Mouse (Mus musculus): Measurements from ENCODE around the gene Tradd.

The Tradd gene

GRCm38 (mm10) chr8:105270101-105270915 is 5.9 kb upstream of the Tradd start:
- DNase-seq (ENCODE audit: low spot score): peak; percentile 4

- DNase-seq (ENCODE audit: low spot score): peak; percentile 31
Measured at GRCm38 (mm10) chr8:105269461-105269947, 5.1 kb upstream of the Tradd start, which contains the start of gene Hsf4. Gene Hsf4 (plus strand): TSS chr8:105269801.

GRCm38 (mm10) chr8:105269075-105269458 is 4.7 kb upstream of the Tradd start:
- no peak for DNase-seq (ENCODE audit: low spot score)

GRCm38 (mm10) chr8:105268342-105269074 is 4.1 kb upstream of the Tradd start:
- peak; percentile 45 for DNase-seq (ENCODE audit: low spot score)

- no peak for DNase-seq (ENCODE audit: low spot score)
Measured at GRCm38 (mm10) chr8:105266775-105267174, 2.4 kb upstream of the Tradd start.

- no peak for DNase-seq (ENCODE audit: low spot score)
Measured at GRCm38 (mm10) chr8:105265128-105265527, 719 bp upstream of the Tradd start.

- no peak for DNase-seq (ENCODE audit: low spot score)
Measured at GRCm38 (mm10) chr8:105263244-105263912, 1.0 kb downstream of the Tradd start.

GRCm38 (mm10) chr8:105261326-105261980 is 3.0 kb downstream of the Tradd start:
- no peak for DNase-seq (ENCODE audit: low spot score)

GRCm38 (mm10) chr8:105260371-105261099 is 3.9 kb downstream of the Tradd start:
- DNase-seq (ENCODE audit: low spot score): no peak

GRCm38 (mm10) chr8:105259721-105260320 is 4.6 kb downstream of the Tradd start:
- DNase-seq (ENCODE audit: low spot score): peak; percentile 79

GRCm38 (mm10) chr8:105258911-105259720 is 5.3 kb downstream of the Tradd start:
- no peak for DNase-seq (ENCODE audit: low spot score)

GRCm38 (mm10) chr8:105257318-105258114 is 6.9 kb downstream of the Tradd start:
- no peak for DNase-seq (ENCODE audit: low spot score)

- peak; percentile 79 for DNase-seq (ENCODE audit: low spot score)
Measured at GRCm38 (mm10) chr8:105254966-105255350, 9.5 kb downstream of the Tradd start, which contains the start of gene B3gnt9. Gene B3gnt9 (minus strand): TSS chr8:105255153.

- DNase-seq (ENCODE audit: low spot score): peak; percentile 89
Measured at GRCm38 (mm10) chr8:105254152-105254965, 10.1 kb downstream of the Tradd start.

- DNase-seq (ENCODE audit: low spot score): no peak
Measured at GRCm38 (mm10) chr8:105253766-105254151, 10.7 kb downstream of the Tradd start.

GRCm38 (mm10) chr8:105252680-105253537 is 11.5 kb downstream of the Tradd start:
- no peak for DNase-seq (ENCODE audit: low spot score)

- no peak for DNase-seq (ENCODE audit: low spot score)
Measured at GRCm38 (mm10) chr8:105251954-105252353, 12.5 kb downstream of the Tradd start.

Data from testis, postnatal 14 days (tissue).